Mouse (Mus musculus): Measurements from ENCODE around the gene Camk1d.

DNA sequence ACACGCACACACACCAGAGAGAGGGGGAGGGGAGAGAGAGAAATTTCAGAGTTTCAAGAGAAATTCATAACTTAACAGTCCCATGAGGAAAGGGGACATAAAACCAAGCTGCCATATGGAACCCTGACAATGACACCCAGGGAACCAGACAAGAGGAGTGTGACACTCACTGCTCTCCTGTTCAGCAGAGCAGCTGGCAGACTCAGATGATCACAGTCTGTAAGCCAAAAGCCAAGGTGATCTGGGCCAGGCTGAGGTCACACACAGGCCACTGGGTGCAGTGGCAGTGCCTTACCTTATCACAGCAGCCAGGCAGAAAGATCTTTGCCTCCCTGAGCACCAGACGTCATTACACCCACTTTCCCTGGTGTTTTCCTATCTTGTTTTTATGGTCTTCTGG, 258.2 kb downstream of the Camk1d start:
- no peak for TF ChIP-seq POLR2A (IDR thresholded peaks at IDR 0.05; ENCODE audit: borderline replicate concordance, extremely low read depth, insufficient read depth, insufficient read length, poor library complexity, severe bottlenecking)
- no peak for TF ChIP-seq CTCF (IDR thresholded peaks at IDR 0.05; ENCODE audit: borderline replicate concordance, extremely low read depth, insufficient read depth, insufficient read length)
